Mouse (Mus musculus): ENCODE measurements around the gene Zfp523.

Zfp523 gene

GRCm38 (mm10) chr17:28176775-28177539 is at the start of gene Zfp523:
Zfp523 (plus strand) TSS chr17:28177129.
- DNase-seq, result peak; percentile 94

GRCm38 (mm10) chr17:28129796-28130195 is 47.1 kb upstream of the Zfp523 start:
- DNase-seq, result no peak

GRCm38 (mm10) chr17:28130391-28131125 is 46.4 kb upstream of the Zfp523 start:
- peak; percentile 42 for DNase-seq

GRCm38 (mm10) chr17:28131156-28131555 is 45.8 kb upstream of the Zfp523 start:
- no peak for DNase-seq

GRCm38 (mm10) chr17:28133193-28133592 is 43.7 kb upstream of the Zfp523 start:
- DNase-seq, result peak; percentile 79

- no peak for DNase-seq
Observed at GRCm38 (mm10) chr17:28135496-28135895, 41.4 kb upstream of the Zfp523 start.

- DNase-seq, result no peak
Observed at GRCm38 (mm10) chr17:28136266-28136665, 40.7 kb upstream of the Zfp523 start.

- DNase-seq, result no peak
Observed at GRCm38 (mm10) chr17:28138013-28138412, 38.9 kb upstream of the Zfp523 start.

GRCm38 (mm10) chr17:28138685-28139084 is 38.2 kb upstream of the Zfp523 start:
- DNase-seq, result no peak

- no peak for DNase-seq
Observed at GRCm38 (mm10) chr17:28140431-28141204, 36.3 kb upstream of the Zfp523 start.

- DNase-seq, result no peak
Observed at GRCm38 (mm10) chr17:28141205-28141650, 35.7 kb upstream of the Zfp523 start.

- DNase-seq, result peak; percentile 39
Observed at GRCm38 (mm10) chr17:28141771-28142699, 34.9 kb upstream of the Zfp523 start, which contains the start of gene Scube3. Scube3 (plus strand) TSS chr17:28142141.

- no peak for DNase-seq
Observed at GRCm38 (mm10) chr17:28142700-28143610, 34.0 kb upstream of the Zfp523 start.

- DNase-seq, result no peak
Observed at GRCm38 (mm10) chr17:28143751-28144150, 33.2 kb upstream of the Zfp523 start.

GRCm38 (mm10) chr17:28144241-28144640 is 32.7 kb upstream of the Zfp523 start:
- no peak for DNase-seq

- DNase-seq, result no peak
Observed at GRCm38 (mm10) chr17:28148288-28148687, 28.6 kb upstream of the Zfp523 start.

- DNase-seq, result no peak
Observed at GRCm38 (mm10) chr17:28149734-28150133, 27.2 kb upstream of the Zfp523 start.

GRCm38 (mm10) chr17:28150456-28150855 is 26.5 kb upstream of the Zfp523 start:
- DNase-seq, result no peak

- DNase-seq, result no peak
Observed at GRCm38 (mm10) chr17:28153095-28153494, 23.8 kb upstream of the Zfp523 start.

- DNase-seq, result no peak
Observed at GRCm38 (mm10) chr17:28154970-28155369, 22.0 kb upstream of the Zfp523 start.

- DNase-seq, result no peak
Observed at GRCm38 (mm10) chr17:28160361-28160760, 16.6 kb upstream of the Zfp523 start.
